Mouse (Mus musculus): ENCODE measurements around the gene Gm9887.
"Not testable (repeated sequence)": the region's sequence is repeated elsewhere in the genome, so short reads cannot be mapped to it uniquely, and the experiment has no call there.

Gene Gm9887

DNA sequence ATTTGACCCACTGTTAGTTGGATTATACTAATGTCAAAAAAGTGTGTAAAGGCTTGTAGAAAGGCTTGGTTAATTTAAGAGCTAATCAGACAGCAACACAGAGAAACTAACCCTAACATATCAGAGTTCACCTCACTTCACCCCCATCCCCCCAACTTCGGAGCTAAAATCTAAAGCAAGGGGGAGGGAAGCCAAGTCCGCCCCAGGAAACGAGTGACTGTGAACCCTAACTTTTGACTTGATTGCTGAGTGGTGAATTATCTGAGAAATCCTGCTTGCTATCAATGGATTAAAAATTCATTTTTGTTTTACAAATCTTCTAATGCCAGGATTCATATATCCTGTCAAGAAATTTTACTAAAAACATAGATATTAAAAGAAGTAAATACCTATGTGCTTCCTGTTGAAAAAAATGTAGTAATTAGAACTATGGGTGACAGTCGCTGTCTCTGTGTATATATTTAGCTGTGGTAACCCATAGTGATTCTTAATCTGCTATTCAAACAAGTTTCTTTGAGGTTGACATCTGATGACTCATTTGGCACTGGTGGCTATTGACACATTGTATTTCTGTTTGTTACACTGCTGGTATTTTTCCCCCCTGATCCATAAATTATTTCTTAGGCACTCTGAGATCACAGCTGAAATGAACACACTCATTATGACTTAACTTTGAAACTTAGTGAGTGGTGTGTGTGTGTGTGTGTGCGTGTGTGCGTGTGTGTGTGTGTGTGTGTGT is 13.5 kb upstream of the Gm9887 start:
- no peak for DNase-seq

DNA sequence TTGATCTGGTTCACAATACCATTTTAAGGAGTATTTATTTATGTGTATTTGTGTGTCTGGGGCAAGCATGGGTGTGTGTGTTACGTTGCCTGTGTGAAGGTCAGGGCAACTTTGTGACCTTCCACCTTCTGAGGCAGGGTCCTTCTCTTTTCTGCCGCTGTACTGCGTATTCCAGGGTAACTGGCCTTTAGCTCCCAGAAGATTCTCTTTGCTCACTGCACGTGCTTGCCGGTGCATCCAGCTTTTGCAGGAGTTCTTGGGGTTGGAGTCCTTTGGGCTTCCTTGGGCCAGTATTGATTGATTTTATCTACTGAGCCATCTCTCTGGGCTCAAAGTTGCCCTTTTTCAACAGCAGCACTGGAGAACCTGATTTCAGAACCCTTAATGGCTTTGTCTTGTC is 12.3 kb upstream of the Gm9887 start:
- DNase-seq: no peak

GRCm38 (mm10) chr12:69382880-69383279 is 10.6 kb upstream of the Gm9887 start:
- no peak for DNase-seq

- no peak for DNase-seq
These were observed 6.5 kb upstream of the Gm9887 start for GRCm38 (mm10) chr12:69378558-69379454.

- not testable (repeated sequence) for DNase-seq
These were observed 5.4 kb upstream of the Gm9887 start for GRCm38 (mm10) chr12:69377636-69378035.

GRCm38 (mm10) chr12:69377188-69377587 is 4.9 kb upstream of the Gm9887 start:
- DNase-seq: no peak

DNA sequence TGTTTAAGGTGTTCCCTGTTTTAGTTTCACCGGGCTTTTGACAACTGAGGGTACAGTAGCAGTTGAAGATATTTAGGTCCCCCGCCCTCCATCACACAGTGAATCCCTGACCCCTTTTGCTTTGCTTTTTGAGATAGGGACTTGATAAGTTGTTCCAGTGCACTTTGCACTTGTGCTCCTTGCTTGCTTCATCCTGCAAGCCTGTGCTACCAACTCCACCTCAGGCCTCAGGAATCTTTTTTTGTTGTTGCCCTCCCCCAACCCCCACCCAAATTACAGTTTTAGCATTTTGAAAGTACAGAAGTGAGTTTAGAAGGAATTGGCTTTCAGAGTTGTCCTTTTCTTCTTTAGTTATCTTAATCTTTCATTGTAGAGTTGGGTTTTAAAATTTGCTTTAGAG is 3.9 kb upstream of the Gm9887 start:
- DNase-seq: no peak

DNA sequence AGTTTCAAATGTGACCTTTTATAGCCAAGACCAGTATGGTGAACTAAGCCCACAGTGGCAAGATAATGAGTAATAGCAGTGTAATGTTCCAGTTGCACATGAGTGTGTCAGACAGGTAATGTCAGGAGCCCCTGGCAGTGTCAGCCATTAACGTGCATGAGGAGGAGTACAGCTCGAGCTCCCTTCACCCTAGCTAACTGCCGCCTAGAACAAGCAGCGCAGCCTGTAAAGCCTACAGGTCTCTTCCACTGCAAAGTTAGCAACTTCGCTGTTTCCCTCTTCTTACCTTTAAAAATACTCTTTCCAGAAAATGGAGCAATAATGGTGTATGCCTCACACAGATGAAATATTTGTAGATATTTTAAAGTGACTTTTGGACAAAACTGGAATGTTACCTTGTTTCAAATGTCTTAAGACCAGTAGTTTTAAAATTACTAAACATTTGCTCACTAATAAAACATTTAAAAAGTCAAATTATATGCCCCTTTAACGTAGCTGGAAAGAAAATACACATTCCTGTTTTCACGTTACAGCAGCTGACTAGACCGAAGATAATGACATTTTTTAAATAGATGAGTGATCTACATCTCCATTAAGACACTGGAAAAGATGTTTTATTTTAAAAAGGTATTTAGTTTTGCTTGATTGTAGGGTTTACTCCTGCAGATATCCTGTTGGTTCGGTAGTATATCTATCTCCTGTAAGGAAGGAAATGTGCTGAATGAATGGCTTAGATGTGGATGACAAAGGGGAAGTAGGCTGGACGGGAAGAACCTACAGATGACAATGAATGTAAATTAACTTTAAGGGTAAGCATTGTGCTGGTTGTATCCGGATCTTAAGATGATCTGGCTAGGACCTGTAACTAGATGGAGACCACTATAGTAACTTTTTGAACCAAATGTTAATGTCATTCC is 1.9 kb upstream of the Gm9887 start:
- no peak for DNase-seq

GRCm38 (mm10) chr12:69372731-69373331 is 573 bp upstream of the Gm9887 start:
- DNase-seq: peak; percentile 54 to 59

DNA sequence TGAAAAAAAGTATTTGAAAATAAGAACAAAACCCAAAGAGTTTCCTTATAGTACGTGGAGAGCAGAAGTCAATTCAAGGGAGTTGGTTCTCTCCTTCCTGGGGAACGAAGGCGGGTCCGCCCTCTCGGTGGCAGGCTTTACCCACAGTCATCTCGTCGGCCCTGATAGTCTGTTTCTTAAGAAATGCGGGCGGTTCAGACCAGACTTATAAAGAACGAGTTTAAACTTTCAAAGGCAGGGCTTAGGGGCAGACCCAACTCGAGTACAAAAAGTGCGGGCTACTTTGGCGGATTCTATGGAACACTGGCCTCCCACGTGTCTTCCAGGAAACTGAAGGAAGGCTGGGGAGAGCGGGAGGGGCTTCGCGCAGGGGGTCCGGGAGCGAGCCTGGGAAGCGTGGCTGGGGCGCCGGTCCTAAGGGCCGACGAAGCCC is 821 bp downstream of the Gm9887 start:
- no peak for DNase-seq

DNA sequence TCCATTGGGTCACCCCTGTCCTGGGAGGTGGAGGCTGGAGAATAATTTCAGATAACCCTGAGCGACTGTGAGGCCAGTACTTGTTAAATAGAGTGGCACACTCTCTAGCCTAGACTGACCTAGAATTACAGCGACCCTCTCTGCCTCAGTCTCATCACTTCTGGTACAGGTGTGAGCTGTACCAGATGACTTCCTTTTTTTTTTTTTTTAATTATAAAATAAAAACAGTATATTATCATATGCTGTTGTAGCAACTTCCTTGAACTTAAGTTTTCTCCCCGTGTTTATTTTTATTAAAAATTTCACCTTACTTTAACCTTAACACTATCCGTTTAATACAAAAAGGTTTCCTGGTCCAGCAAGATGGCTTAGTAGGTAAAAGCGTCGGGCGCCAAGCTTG is 1.3 kb downstream of the Gm9887 start:
- DNase-seq: no peak

- no peak for DNase-seq
These were observed 4.7 kb downstream of the Gm9887 start for GRCm38 (mm10) chr12:69367557-69367956.

- peak in 1 of 2 experiments; percentile 42 for DNase-seq
These were observed 5.8 kb downstream of the Gm9887 start for GRCm38 (mm10) chr12:69366424-69366823.

DNA sequence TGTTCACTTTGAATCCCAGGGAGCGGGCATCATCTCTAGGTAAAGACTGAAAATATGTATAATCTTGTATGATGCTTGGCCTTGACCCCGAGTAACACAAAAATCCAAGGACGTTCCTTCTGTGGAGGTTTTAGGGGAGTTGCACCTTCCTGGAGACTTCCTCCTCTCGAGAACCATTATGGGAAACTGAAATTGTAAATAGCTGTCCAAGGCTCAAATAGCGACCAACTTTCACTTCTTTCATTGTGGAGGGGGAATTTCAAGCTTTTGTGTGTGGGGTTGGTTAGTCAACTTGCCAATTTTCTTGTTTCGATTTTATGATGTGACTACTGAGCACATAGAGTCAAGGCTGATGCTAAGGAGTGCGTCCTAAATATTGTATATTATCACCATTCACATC is 6.5 kb downstream of the Gm9887 start:
- no peak for DNase-seq

DNA sequence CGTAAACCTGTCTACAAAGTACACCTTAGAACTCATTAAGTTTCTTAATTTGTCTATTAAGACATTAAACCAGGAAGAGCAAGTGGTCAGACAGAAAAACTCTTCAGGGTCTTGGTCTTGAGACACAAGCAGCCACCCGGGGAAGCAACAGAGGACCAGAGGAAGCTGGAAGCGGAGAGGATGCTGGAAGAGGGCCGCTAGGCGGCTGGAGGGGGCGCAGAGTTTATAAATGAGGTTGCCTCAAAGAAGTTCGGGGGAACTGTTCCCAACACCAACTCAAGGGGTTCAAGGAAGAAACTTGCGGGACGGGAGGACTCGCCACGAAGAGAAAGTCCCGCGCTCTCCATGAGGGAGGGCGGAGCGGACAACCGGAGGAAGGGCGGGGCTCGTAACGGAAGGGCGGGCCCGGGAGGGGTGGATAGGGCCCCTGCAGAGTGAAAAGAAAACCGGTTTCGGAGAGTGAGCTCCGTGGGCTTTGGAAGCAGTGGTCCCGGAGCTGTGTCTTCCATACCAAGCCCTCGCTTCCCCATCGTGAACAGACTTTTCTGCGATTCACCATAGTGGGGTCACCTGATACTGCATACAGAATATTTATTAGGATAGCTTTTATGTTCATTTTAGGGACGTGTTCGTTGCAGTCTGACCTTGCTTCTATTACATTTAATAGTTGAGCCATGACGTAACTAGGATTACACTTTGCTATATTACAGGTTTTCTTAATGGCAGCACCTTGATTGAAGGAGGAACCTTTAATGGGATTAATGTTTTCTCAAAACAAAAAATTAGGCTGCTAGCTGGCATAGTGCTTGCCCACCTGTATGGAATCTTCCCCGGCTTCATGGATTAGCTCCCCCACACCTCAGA is 8.1 kb downstream of the Gm9887 start:
- peak; percentile 69 to 83 for DNase-seq

DNA sequence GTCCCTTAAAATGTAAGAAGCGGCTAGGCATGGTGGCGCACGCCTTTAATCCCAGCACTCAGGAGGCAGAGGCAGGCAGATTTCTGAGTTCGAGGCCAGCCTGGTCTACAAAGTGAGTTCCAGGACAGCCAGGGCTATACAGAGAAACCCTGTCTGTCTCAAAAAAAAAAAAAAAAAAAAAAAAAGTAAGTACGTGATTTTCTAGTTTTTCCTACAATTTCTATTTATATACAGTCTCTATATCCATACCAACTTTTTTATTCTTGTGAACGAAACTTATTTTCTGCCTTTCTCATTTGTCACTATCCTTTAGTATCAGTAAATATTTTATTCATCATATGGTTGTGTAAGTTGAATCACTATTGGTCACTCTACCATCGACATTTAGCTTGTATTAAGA is 9.1 kb downstream of the Gm9887 start:
- not testable (repeated sequence) for DNase-seq

DNA sequence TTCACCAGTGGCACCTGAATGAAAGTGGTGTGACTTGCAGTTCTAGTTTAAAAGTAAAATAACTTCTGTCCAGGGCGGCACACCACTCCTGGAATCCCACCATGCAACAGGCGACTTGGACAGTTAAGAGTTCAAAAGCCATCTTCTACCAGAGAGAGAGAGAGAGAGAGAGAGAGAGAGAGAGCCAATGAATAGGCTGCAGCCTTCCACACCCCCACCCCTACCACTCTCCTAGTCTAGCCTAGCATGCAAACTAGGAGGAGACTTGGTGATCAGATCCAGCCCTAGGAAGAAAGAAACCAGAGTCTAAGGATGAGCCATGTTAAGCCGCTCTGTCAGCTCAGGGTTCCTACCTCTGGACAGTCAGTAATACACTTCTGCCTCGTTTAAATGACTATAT is 9.9 kb downstream of the Gm9887 start:
- DNase-seq: no peak

DNA sequence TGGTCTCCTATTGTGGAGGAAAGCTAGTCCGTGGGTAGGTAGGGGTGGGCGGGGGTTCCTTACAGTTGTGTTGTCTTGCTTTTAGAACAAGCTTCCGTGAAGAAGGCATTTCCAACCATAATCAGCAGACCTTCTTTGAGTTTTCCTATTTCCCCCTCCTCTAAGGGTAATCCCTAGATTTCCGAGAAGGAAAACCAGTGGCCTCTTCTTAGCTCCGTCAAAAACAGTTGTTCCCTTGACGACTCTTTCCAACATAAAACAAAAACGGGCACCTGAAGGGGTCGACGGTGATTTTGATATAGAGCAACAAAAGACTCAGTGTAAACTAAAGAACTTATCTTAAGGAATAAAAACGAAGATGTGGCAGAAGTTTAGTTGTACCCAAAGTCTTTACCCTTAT is 10.3 kb downstream of the Gm9887 start:
- DNase-seq: no peak

DNA sequence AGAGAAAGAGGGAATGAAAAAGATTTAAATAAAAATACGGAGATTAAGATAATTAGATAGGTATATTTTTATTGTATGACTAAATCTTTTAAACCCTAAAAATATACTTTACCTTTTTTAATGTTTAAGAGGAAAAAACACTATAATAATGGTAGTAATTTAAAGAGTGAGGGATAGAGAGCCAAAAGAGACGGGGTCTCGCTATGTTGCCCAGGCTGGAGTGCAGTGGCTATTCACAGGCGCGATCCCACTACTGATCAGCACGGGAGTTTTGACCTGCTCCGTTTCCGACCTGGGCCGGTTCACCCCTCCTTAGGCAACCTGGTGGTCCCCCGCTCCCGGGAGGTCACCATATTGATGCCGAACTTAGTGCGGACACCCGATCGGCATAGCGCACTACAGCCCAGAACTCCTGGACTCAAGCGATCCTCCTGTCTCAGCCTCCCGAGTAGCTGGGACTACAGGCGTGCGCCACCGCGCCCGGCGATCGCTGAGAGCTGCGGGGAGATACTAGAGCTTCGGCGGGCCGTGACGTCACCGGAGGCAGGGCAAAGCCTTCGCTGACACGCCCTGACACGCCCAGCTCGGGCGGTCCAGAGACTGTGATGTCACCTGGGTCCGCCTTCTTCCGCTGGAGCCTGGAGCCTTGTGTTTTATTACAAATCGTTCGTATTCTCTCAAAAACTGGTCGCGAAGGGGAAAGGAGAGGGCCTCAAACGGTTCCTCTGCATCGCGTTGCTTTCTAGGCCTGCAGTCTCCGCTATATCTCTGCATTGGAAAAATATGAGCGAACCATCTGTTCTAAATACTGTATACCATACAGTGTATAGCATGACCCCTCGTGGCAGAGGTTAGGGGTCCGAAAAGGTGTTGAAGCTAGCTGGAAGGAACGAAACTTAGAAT is 11.0 kb downstream of the Gm9887 start:
- DNase-seq: peak; percentile 99 to 100

GRCm38 (mm10) chr12:69360655-69360996 is 11.6 kb downstream of the Gm9887 start:
- peak; percentile 45 to 77 for DNase-seq

GRCm38 (mm10) chr12:69357300-69357646 is 15.0 kb downstream of the Gm9887 start:
- DNase-seq: no peak

Measured in cerebellum, postnatal 14 days (tissue).